Mouse (Mus musculus) lung, postnatal 36 days (tissue): Measurements from ENCODE around the gene BC025920.
"Not testable (repeated sequence)": the region's sequence is repeated elsewhere in the genome, so short reads cannot be mapped to it uniquely, and the experiment has no call there.

Experiments used
- DNase-seq: peaks from one replicate; pipeline ENCODE4 v3.0.0; 2022; ENCODE audit warnings: mixed read lengths

BC025920 gene

GRCm38 (mm10) chr10:81604019-81604967, 1.8 kb upstream of the BC025920 start:
- DNase-seq = no peak

- peak; percentile 93 for DNase-seq
Observed at GRCm38 (mm10) chr10:81604968-81605665, 953 bp upstream of the BC025920 start.

GRCm38 (mm10) chr10:81605666-81605973, 450 bp upstream of the BC025920 start:
- DNase-seq = no peak

GRCm38 (mm10) chr10:81608308-81608707, 2.2 kb downstream of the BC025920 start:
- DNase-seq = no peak

- no peak for DNase-seq
Observed at GRCm38 (mm10) chr10:81612779-81613178, 6.7 kb downstream of the BC025920 start.

GRCm38 (mm10) chr10:81615486-81615885, 9.4 kb downstream of the BC025920 start:
- DNase-seq = no peak

GRCm38 (mm10) chr10:81619976-81620375, 13.9 kb downstream of the BC025920 start:
- DNase-seq = no peak

- no peak for DNase-seq
Observed at GRCm38 (mm10) chr10:81620786-81621185, 14.7 kb downstream of the BC025920 start.

- DNase-seq = no peak
Observed at GRCm38 (mm10) chr10:81623441-81623840, 17.4 kb downstream of the BC025920 start.

- no peak for DNase-seq
Observed at GRCm38 (mm10) chr10:81626101-81626993, 20.3 kb downstream of the BC025920 start.

GRCm38 (mm10) chr10:81626994-81627835, 21.1 kb downstream of the BC025920 start, which contains the start of gene Sirt6:
Gene Sirt6 (minus strand): TSS chr10:81627797.
- peak; percentile 96 for DNase-seq

GRCm38 (mm10) chr10:81627836-81628220, 21.8 kb downstream of the BC025920 start:
- peak; percentile 17 for DNase-seq

GRCm38 (mm10) chr10:81628390-81628789, 22.3 kb downstream of the BC025920 start, which contains the start of gene Ankrd24:
Gene Ankrd24 (plus strand): TSS chr10:81628540.
- DNase-seq = no peak

GRCm38 (mm10) chr10:81633253-81634099, 27.4 kb downstream of the BC025920 start:
- peak; percentile 92 for DNase-seq

GRCm38 (mm10) chr10:81636338-81636737, 30.3 kb downstream of the BC025920 start:
- no peak for DNase-seq

GRCm38 (mm10) chr10:81638101-81638500, 32.0 kb downstream of the BC025920 start:
- no peak for DNase-seq

GRCm38 (mm10) chr10:81640825-81641224, 34.8 kb downstream of the BC025920 start:
- DNase-seq = not testable (repeated sequence)

- no peak for DNase-seq
Observed at GRCm38 (mm10) chr10:81641566-81641965, 35.5 kb downstream of the BC025920 start.

- no peak for DNase-seq
Observed at GRCm38 (mm10) chr10:81641978-81642647, 36.0 kb downstream of the BC025920 start.
